Mouse (Mus musculus) C2C12 (cell line): ENCODE data around the gene Sart3. TPM values are rescaled to one million over a fixed set of nuclear protein-coding genes. Genes with fewer than 3 reads are reported as not detected.

Experiments
- H3K27me3 ChIP-seq: one replicate; pipeline ENCODE4 v1.6.1; 2011; ENCODE audit not compliant: control insufficient read depth, insufficient read depth, insufficient read length
- H3K36me3 ChIP-seq: one replicate; pipeline ENCODE4 v1.6.1; 2011; ENCODE audit not compliant: control insufficient read depth, insufficient read depth
- H3K4me3 ChIP-seq: one replicate; pipeline ENCODE4 v1.5.1; 2011; ENCODE audit warnings: mild to moderate bottlenecking, control low read depth; ENCODE audit not compliant: poor library complexity, insufficient read depth, severe bottlenecking
- H3K79me2 ChIP-seq: one replicate; pipeline ENCODE4 v1.6.1; 2011; ENCODE audit not compliant: control insufficient read depth, insufficient read depth
- H3K79me3 ChIP-seq: one replicate; pipeline ENCODE4 v1.6.1; 2011; ENCODE audit warnings: low read depth, control low read depth
- H3ac ChIP-seq: one replicate; pipeline ENCODE3; 2011; ENCODE audit warnings: low read depth; ENCODE audit not compliant: control insufficient read depth, insufficient read length
- CEBPB ChIP-seq: IDR thresholded peaks from one replicate; pipeline ENCODE4 v1.6.1; 2011; ENCODE audit warnings: low read depth, mild to moderate bottlenecking, control low read depth, moderate library complexity
- CTCF ChIP-seq: IDR thresholded peaks from one replicate; pipeline ENCODE4 v1.5.1; 2011; ENCODE audit not compliant: control insufficient read depth, insufficient read depth, insufficient read length
- FOSL1 ChIP-seq: IDR thresholded peaks from one replicate; pipeline ENCODE4 v1.8.0; 2011; ENCODE audit warnings: mild to moderate bottlenecking, low read length; ENCODE audit not compliant: poor library complexity, insufficient read depth, severe bottlenecking
- MAX ChIP-seq: IDR thresholded peaks from one replicate; pipeline ENCODE4 v1.6.1; 2011; ENCODE audit warnings: mild to moderate bottlenecking, control low read depth
- MYOD1 ChIP-seq: IDR thresholded peaks from one replicate; pipeline ENCODE4 v1.6.1; 2011; ENCODE audit warnings: low read depth; ENCODE audit not compliant: control insufficient read depth, insufficient read length
- MYOG ChIP-seq: IDR thresholded peaks from one replicate; pipeline ENCODE4 v1.6.1; 2011; ENCODE audit not compliant: control insufficient read depth, insufficient read length; ENCODE audit errors: extremely low read depth
- USF1 ChIP-seq: IDR thresholded peaks from one replicate; pipeline ENCODE4 v1.6.1; 2011; ENCODE audit warnings: low read depth, mild to moderate bottlenecking, control low read depth, moderate library complexity
- polyA plus RNA-seq: library from polyadenylated mRNA; unstranded; fragments of >200 nt; fragmentation: generic; extraction: Trizol; gene quantifications from one replicate; pipeline ENCODE4 v1.2.1, GENCODE M21; 2012; ENCODE audit warnings: missing spikeins

The Sart3 gene
- polyA plus RNA-seq, 1 experiment, result 53.4 TPM

DNA sequence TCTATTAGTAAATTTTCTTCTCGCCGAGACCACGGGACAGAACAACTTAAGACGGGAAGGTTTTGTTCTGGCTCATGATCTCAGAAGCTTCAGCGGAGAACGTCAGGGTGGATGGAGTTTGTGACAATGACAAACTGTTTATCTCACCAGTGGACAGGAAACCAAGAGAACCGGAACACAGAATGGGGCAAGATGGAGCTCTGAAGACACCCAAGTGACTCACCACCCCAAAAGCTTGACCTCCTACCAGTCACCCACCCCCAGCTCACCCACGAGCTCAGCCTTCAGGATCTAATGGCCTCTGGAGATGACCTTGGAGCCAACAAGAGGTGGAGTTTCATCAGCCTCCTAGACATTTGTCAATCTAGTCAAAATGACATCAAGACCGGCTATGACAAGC is 33.0 kb upstream of the Sart3 start:
- H3K27me3 ChIP-seq, result no peaks in the 10 kb centered on the region
- H3K79me3 ChIP-seq, result no peaks in the 10 kb centered on the region
- no peaks in the 10 kb centered on the region for H3K79me2 ChIP-seq
- H3ac ChIP-seq, result no peak overlapping the region
- H3K36me3 ChIP-seq, result no peaks in the 10 kb centered on the region
- TF ChIP-seq CTCF (no peak), MYOD1 (no peak), FOSL1 (no peak)
- H3K4me3 ChIP-seq, result no peak overlapping the region

DNA sequence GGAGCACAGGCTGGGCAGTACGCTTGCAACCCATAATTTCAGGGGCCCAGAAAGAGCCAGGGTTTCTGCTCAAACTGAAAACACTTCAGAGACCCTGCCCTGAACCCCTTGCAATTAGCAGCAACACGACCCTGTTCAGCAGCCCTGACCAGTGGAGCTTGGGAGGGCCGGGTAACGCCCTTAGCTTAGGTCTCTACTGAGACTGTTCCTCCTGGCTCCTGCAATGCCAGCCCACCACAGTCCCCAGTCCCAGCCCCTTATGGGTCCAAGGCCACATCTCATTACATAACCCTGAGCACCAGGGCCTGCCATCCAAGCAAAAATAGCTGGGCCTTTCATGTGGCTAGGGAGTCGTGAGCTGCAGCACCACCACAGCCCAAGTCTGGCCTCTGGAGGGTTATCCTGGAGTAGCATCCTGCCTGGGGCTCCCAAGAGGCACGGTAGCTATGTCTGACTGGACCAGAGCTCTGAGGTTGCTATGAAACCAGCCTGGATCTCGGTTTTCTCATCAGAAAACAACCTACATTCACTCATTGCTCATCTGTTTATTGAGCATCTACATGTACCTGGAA is 32.2 kb upstream of the Sart3 start:
- no peak for TF ChIP-seq USF1
- TF ChIP-seq CTCF, result peak; percentile 22
- no peak for TF ChIP-seq MYOD1
- H3ac ChIP-seq, result no peak overlapping the region
- H3K79me3 ChIP-seq, result no peaks in the 10 kb centered on the region
- no peaks in the 10 kb centered on the region for H3K27me3 ChIP-seq
- no peak overlapping the region for H3K4me3 ChIP-seq
- H3K36me3 ChIP-seq, result no peaks in the 10 kb centered on the region
- peaks cover 3% of the 10 kb centered on the region for H3K79me2 ChIP-seq

DNA sequence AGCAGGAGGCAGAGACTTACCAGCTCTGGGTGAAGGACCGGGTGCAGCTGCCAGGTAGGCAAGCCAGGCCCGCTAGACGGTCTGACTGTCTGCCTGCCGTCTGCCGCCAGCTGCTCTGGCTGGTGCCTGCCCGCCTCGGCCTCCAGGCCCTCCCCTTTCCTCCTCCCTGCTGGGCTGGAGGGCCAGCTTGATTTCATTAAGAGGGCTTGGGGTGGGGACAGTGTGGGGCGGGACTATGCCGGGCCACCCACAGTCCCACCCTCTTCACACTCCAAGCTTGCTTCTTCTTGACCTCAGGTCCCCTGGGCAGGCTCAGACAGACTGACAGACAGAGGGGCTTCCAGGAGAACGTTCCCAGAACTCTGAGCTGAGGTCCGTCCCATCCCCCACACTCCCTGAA is 28.0 kb upstream of the Sart3 start, which contains the start of gene Tmem119:
Gene Tmem119 (minus strand): TSS at position 237 of the 400 bp plus-strand sequence.
- no peaks in the 10 kb centered on the region for H3K36me3 ChIP-seq
- TF ChIP-seq CTCF, result no peak
- TF ChIP-seq MAX, result peak; percentile 18
- TF ChIP-seq MYOD1, result peak; percentile 10
- TF ChIP-seq CEBPB, result no peak
- no peaks in the 10 kb centered on the region for H3K27me3 ChIP-seq
- peaks cover 11% of the 10 kb centered on the region for H3K79me2 ChIP-seq
- peaks cover 3% of the 10 kb centered on the region for H3K79me3 ChIP-seq
- H3ac ChIP-seq, result peak within 1 kb of the TSS; percentile 27
- peak within 1 kb of the TSS; percentile 30 for H3K4me3 ChIP-seq

DNA sequence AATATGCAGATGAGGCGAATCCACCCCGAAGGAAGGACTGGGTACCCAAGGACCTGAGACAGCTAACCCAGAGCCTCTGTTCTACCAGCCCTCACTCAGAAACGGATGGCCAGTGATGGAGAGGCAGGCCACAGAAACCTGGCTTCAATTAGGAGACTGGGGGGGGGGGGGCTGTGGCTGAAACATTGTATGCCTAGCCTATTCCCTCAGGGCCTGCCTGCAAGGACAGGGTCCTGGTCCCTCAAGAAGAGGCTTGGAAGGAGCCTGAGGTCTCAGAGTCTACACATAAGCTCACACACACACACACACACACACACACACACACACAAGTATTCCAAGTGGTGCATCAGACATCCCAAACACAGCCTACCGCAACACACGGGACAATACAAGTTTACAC is 27.4 kb upstream of the Sart3 start:
- TF ChIP-seq FOSL1 (no peak), MAX (no peak)
- H3K4me3 ChIP-seq, result peak overlapping the region; percentile 30
- no peaks in the 10 kb centered on the region for H3K36me3 ChIP-seq
- peak overlapping the region; percentile 5 for H3ac ChIP-seq
- no peaks in the 10 kb centered on the region for H3K27me3 ChIP-seq
- H3K79me2 ChIP-seq, result peaks cover 11% of the 10 kb centered on the region
- peaks cover 3% of the 10 kb centered on the region for H3K79me3 ChIP-seq

DNA sequence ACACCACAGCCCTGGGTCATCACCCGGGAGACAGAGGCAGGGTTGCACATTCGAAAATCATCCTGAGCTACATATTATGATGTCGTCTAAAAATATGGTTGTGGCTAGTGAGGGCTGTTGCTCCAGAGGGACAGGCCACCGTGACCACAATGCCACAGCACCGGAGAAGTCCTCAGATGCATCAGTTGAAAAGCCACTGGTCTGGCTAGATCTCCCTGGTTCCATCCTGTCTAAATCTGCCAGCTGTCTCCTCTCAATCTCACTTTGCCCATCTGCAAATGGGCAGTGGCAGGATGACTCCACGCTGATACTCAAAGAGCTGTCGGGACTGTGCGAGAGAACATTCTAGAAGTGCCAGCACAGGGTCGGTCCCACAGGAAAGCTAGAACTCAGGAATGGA is 26.2 kb upstream of the Sart3 start:
- Histone ChIP-seq H3K36me3 (no peaks in the 10 kb centered on the region), H3ac (no peak overlapping the region), H3K27me3 (no peaks in the 10 kb centered on the region), H3K79me3 (peaks cover 3% of the 10 kb centered on the region), H3K4me3 (no peak overlapping the region), H3K79me2 (peaks cover 11% of the 10 kb centered on the region)
- TF ChIP-seq MYOD1, result peak; percentile 81
- no peak for TF ChIP-seq CTCF
- TF ChIP-seq MYOG, result no peak

DNA sequence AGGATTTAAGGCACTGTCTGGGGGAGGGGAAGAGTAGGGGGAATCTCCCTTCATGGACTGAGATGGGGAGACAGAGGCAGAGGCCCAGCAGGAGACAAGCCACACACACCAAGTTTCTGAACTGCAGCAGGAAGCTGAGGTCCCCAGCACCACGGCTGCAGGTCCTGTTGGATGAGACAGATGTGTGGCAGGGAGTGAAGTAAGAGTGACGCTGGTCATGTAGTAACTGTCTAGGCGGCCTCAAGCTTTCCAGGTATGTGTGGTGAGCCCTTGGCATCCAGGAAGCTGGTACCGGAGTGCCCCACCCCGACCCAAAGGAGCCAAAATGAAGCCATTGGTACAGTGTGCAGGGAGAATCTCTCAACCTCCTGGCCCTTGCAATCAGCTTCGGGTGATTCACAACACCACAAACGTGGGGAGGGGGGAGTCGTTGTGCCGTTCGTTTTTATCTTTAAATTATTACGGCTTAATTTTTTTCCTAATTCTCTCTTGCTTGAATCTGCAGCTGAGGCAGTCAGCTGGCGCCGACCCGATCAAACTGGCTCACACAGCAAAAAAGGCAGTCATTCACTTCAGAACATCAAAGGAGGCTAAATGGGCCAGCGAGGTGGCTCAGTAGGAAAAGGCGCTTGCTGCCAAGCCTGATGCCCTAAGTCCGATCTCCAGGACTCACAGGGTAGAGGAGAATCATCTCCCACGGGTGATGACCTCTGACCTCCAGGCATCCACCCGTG is 25.0 kb upstream of the Sart3 start:
- TF ChIP-seq CEBPB (no peak), FOSL1 (no peak), CTCF (no peak), MYOG (no peak), MAX (no peak), USF1 (no peak), MYOD1 (no peak)

More for the DNA sequence above, 25.0 kb upstream of the Sart3 start:
- H3K79me3 ChIP-seq, result peaks cover 3% of the 10 kb centered on the region
- no peaks in the 10 kb centered on the region for H3K27me3 ChIP-seq
- no peak overlapping the region for H3K4me3 ChIP-seq
- no peaks in the 10 kb centered on the region for H3K36me3 ChIP-seq
- H3K79me2 ChIP-seq, result peaks cover 11% of the 10 kb centered on the region
- no peak overlapping the region for H3ac ChIP-seq
